Mouse (Mus musculus) lung, embryonic 15.5 days (tissue): ENCODE data around the gene Yipf4. TPM values are rescaled to one million over a fixed set of nuclear protein-coding genes. Genes with fewer than 3 reads are reported as not detected.
"Not testable (repeated sequence)": the region's sequence is repeated elsewhere in the genome, so short reads cannot be mapped to it uniquely, and the experiment has no call there.

Experiments
- ATAC-seq: fragments of 200-750 bp; cut with Nextera tagmentation; 2 replicates; pipeline ENCODE4 v1.8.0; 2017; ENCODE audit warnings: moderate number of reproducible peaks, borderline replicate concordance; ENCODE audit not compliant: low FRiP score, low TSS enrichment; ENCODE audit errors: extremely low read depth
- H3K27ac ChIP-seq: fragments of 300-500 bp; sonication (generic); 2 replicates; pipeline ENCODE4 v1.5.1; 2015; ENCODE audit warnings: moderate library complexity, mild to moderate bottlenecking, inconsistent platforms
- H3K27me3 ChIP-seq: fragments of 300-500 bp; sonication (generic); 2 replicates; pipeline ENCODE4 v1.6.1; 2015; ENCODE audit warnings: inconsistent platforms
- H3K36me3 ChIP-seq: fragments of 300-500 bp; sonication (generic); 2 replicates; pipeline ENCODE4 v1.6.1; 2015; ENCODE audit warnings: inconsistent platforms
- H3K4me1 ChIP-seq: fragments of 300-500 bp; sonication (generic); 2 replicates; pipeline ENCODE4 v1.6.1; 2015; ENCODE audit warnings: inconsistent platforms
- H3K4me2 ChIP-seq: fragments of 300-500 bp; sonication (generic); 2 replicates; pipeline ENCODE4 v1.6.1; 2015; ENCODE audit warnings: inconsistent platforms, mild to moderate bottlenecking, moderate library complexity
- H3K4me3 ChIP-seq: fragments of 300-500 bp; sonication (generic); 2 replicates; pipeline ENCODE4 v1.5.1; 2015; ENCODE audit warnings: mild to moderate bottlenecking, inconsistent platforms
- H3K9ac ChIP-seq: fragments of 300-500 bp; sonication (generic); 2 replicates; pipeline ENCODE4 v1.6.1; 2015; ENCODE audit warnings: inconsistent platforms
- H3K9me3 ChIP-seq: fragments of 300-500 bp; sonication (generic); 2 replicates; pipeline ENCODE4 v1.6.1; 2016; ENCODE audit warnings: inconsistent platforms
- WGBS: fragments of 180-500 bp; shearing (Covaris S2); methylation state at CpG from one replicate; pipeline ENCODE4 v1.1.7; 2015; 5-methylcytosine and 5-hydroxymethylcytosine counted together
- polyA plus RNA-seq: library from polyadenylated mRNA; unstranded; fragments of >200 nt; fragmentation: Nextera tagmentation; extraction: Ambion mirVana; gene quantifications from 2 replicates; pipeline ENCODE4 v1.2.1, GENCODE M21; 2015

Yipf4 gene
- polyA plus RNA-seq, result 64.9 and 66.7 TPM in 2 replicates

- Histone ChIP-seq H3K4me1 (peaks cover 6% of the 10 kb centered on the region; the same call in 1 of the 2 replicates), H3K4me3 (peak within 1 kb of the TSS; percentile 83), H3K27ac (peak within 1 kb of the TSS; percentile 84), H3K4me2 (peak within 1 kb of the TSS; percentile 64), H3K9me3 (no peaks in the 10 kb centered on the region), H3K27me3 (no peaks in the 10 kb centered on the region), H3K9ac (peak within 1 kb of the TSS; percentile 81), H3K36me3 (peaks cover 22% of the 10 kb centered on the region)
- ATAC-seq, result peak; percentile 99
- WGBS, result 4% methylated on average over 58 of the region's 58 CpGs
Measured at GRCm38 (mm10) chr17:74489024-74489900, at the start of gene Yipf4. Yipf4 (plus strand) TSS chr17:74489493.

- Histone ChIP-seq H3K4me1 (no peaks in the 10 kb centered on the region), H3K9ac (no peak overlapping the region), H3K9me3 (no peaks in the 10 kb centered on the region), H3K4me2 (no peak overlapping the region), H3K4me3 (no peak overlapping the region), H3K27ac (no peak overlapping the region), H3K27me3 (no peaks in the 10 kb centered on the region), H3K36me3 (no peaks in the 10 kb centered on the region)
- 74% methylated on average over 5 of the region's 5 CpGs for WGBS
- no peak for ATAC-seq
Measured at GRCm38 (mm10) chr17:74440486-74440885, 48.8 kb upstream of the Yipf4 start.

- Histone ChIP-seq H3K4me1 (no peaks in the 10 kb centered on the region), H3K36me3 (no peaks in the 10 kb centered on the region), H3K27ac (no peak overlapping the region), H3K9ac (no peak overlapping the region), H3K4me2 (no peak overlapping the region), H3K9me3 (no peaks in the 10 kb centered on the region), H3K4me3 (no peak overlapping the region), H3K27me3 (no peaks in the 10 kb centered on the region)
- WGBS, result 84% methylated on average over 10 of the region's 10 CpGs
- ATAC-seq, result no peak
Measured at GRCm38 (mm10) chr17:74449776-74450175, 39.5 kb upstream of the Yipf4 start.

- Histone ChIP-seq H3K4me2 (no peak overlapping the region), H3K9ac (no peak overlapping the region), H3K36me3 (no peaks in the 10 kb centered on the region), H3K4me1 (no peaks in the 10 kb centered on the region), H3K27ac (no peak overlapping the region), H3K9me3 (no peaks in the 10 kb centered on the region), H3K4me3 (no peak overlapping the region), H3K27me3 (no peaks in the 10 kb centered on the region)
- no peak for ATAC-seq
- 79% methylated on average over 3 of the region's 3 CpGs for WGBS
Measured at GRCm38 (mm10) chr17:74453928-74454327, 35.4 kb upstream of the Yipf4 start.

GRCm38 (mm10) chr17:74454660-74455059 lies 34.6 kb upstream of the Yipf4 start:
- no peak overlapping the region for H3K4me2 ChIP-seq
- H3K27me3 ChIP-seq, result no peaks in the 10 kb centered on the region
- H3K4me1 ChIP-seq, result no peaks in the 10 kb centered on the region
- no peak overlapping the region for H3K4me3 ChIP-seq
- H3K27ac ChIP-seq, result no peak overlapping the region
- ATAC-seq, result no peak
- no peak overlapping the region for H3K9ac ChIP-seq
- H3K9me3 ChIP-seq, result no peaks in the 10 kb centered on the region
- WGBS, result 88% methylated on average over 1 of the region's 1 CpGs
- no peaks in the 10 kb centered on the region for H3K36me3 ChIP-seq

GRCm38 (mm10) chr17:74455426-74455825 lies 33.9 kb upstream of the Yipf4 start:
- no peak overlapping the region for H3K4me2 ChIP-seq
- WGBS, result 83% methylated on average over 4 of the region's 4 CpGs
- H3K36me3 ChIP-seq, result no peaks in the 10 kb centered on the region
- H3K27ac ChIP-seq, result no peak overlapping the region
- no peaks in the 10 kb centered on the region for H3K27me3 ChIP-seq
- no peaks in the 10 kb centered on the region for H3K9me3 ChIP-seq
- no peak overlapping the region for H3K4me3 ChIP-seq
- H3K9ac ChIP-seq, result no peak overlapping the region
- H3K4me1 ChIP-seq, result no peaks in the 10 kb centered on the region
- ATAC-seq, result no peak

GRCm38 (mm10) chr17:74456825-74457224 lies 32.5 kb upstream of the Yipf4 start:
- Histone ChIP-seq H3K27me3 (no peaks in the 10 kb centered on the region), H3K27ac (no peak overlapping the region), H3K9me3 (no peaks in the 10 kb centered on the region), H3K4me1 (no peaks in the 10 kb centered on the region), H3K9ac (no peak overlapping the region), H3K4me2 (no peak overlapping the region), H3K36me3 (no peaks in the 10 kb centered on the region), H3K4me3 (no peak overlapping the region)
- 89% methylated on average over 5 of the region's 5 CpGs for WGBS
- no peak for ATAC-seq

GRCm38 (mm10) chr17:74457972-74458677 lies 31.2 kb upstream of the Yipf4 start:
- no peaks in the 10 kb centered on the region for H3K27me3 ChIP-seq
- H3K4me3 ChIP-seq, result no peak overlapping the region
- no peak overlapping the region for H3K27ac ChIP-seq
- no peak overlapping the region for H3K9ac ChIP-seq
- no peak for ATAC-seq
- no peaks in the 10 kb centered on the region for H3K36me3 ChIP-seq
- 45% methylated on average over 10 of the region's 10 CpGs for WGBS
- H3K4me2 ChIP-seq, result no peak overlapping the region
- H3K9me3 ChIP-seq, result no peaks in the 10 kb centered on the region
- H3K4me1 ChIP-seq, result no peaks in the 10 kb centered on the region

- no peak within 1 kb of the TSS for H3K27ac ChIP-seq
- H3K4me3 ChIP-seq, result no peak within 1 kb of the TSS
- no peaks in the 10 kb centered on the region for H3K9me3 ChIP-seq
- no peaks in the 10 kb centered on the region for H3K27me3 ChIP-seq
- H3K36me3 ChIP-seq, result no peaks in the 10 kb centered on the region
- no peak within 1 kb of the TSS for H3K4me2 ChIP-seq
- WGBS, result 56% methylated on average over 8 of the region's 8 CpGs
- ATAC-seq, result no peak
- no peak within 1 kb of the TSS for H3K9ac ChIP-seq
- H3K4me1 ChIP-seq, result no peaks in the 10 kb centered on the region
Measured at GRCm38 (mm10) chr17:74458711-74459408, 30.4 kb upstream of the Yipf4 start, which contains the start of gene Nlrc4. Nlrc4 (minus strand) TSS chr17:74459142.

GRCm38 (mm10) chr17:74463510-74463909 lies 25.8 kb upstream of the Yipf4 start:
- H3K4me2 ChIP-seq, result no peak overlapping the region
- ATAC-seq, result no peak
- H3K27ac ChIP-seq, result no peak overlapping the region
- no peaks in the 10 kb centered on the region for H3K4me1 ChIP-seq
- no peaks in the 10 kb centered on the region for H3K9me3 ChIP-seq
- H3K27me3 ChIP-seq, result no peaks in the 10 kb centered on the region
- no peaks in the 10 kb centered on the region for H3K36me3 ChIP-seq
- H3K9ac ChIP-seq, result no peak overlapping the region
- no peak overlapping the region for H3K4me3 ChIP-seq

- H3K4me2 ChIP-seq, ATAC-seq, H3K27me3 ChIP-seq, H3K27ac ChIP-seq, H3K36me3 ChIP-seq, H3K4me1 ChIP-seq, H3K9me3 ChIP-seq, H3K4me3 ChIP-seq, H3K9ac ChIP-seq: not testable (repeated sequence)
- 82% methylated on average over 2 of the region's 2 CpGs for WGBS
Measured at GRCm38 (mm10) chr17:74467981-74468380, 21.3 kb upstream of the Yipf4 start.

GRCm38 (mm10) chr17:74470133-74470532 lies 19.2 kb upstream of the Yipf4 start:
- not testable (repeated sequence) for H3K36me3 ChIP-seq, ATAC-seq, H3K4me2 ChIP-seq, H3K9me3 ChIP-seq, H3K27ac ChIP-seq, H3K4me1 ChIP-seq, H3K4me3 ChIP-seq, H3K9ac ChIP-seq, H3K27me3 ChIP-seq
- 82% methylated on average over 6 of the region's 6 CpGs for WGBS
